Mouse (Mus musculus) neural tube, postnatal 0 days (tissue): ENCODE results near the gene Sem1. TPM values are rescaled to one million over a fixed set of nuclear protein-coding genes. Genes with fewer than 3 reads are reported as not detected.

Experiments used
- polyA plus RNA-seq: library from polyadenylated mRNA; unstranded; fragments of >200 nt; fragmentation: Nextera tagmentation; extraction: Ambion mirVana; gene quantifications from 2 replicates; pipeline ENCODE4 v1.2.1, GENCODE M21; 2015

The Sem1 gene
- polyA plus RNA-seq: 148 and 167 TPM in 2 replicates

GRCm38 (mm10) chr6:6578304-6579149 lies at the start of gene Sem1:
Gene Sem1, minus strand, starts transcription at chr6:6578663.

